ENCODE assay signal across 27 mouse cellular contexts in the genomic region with DNA sequence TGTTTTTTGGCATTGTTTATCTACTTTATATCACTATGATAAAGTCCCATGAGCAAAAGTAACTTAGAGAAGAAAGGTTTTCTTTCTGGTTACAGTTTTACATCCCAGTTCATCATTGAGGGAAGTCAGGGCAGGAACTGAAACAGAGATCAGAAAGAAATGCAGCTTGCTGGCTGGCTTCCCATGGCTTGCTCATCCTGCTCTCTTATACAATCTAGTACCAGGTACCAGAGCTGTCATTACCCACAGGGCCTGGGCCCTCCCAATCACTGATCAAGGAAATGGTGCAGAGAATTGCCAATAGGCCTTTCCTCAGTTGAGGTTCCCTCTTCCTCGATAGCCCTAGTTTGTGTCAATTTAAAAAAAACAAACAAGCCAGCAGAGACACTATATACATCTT.
"Had no signal": no experiment of that assay in that cellular context is flagged by ENCODE, and none has a peak within 500 bp of the region (broad histone marks: within the 10 kb centered on the region; RNA-seq: fewer than 3 reads in every experiment).

No protein-coding gene starts in this region.

- H3K27me3 ChIP-seq: heart, embryonic 12.5 days; hindbrain, embryonic 12.5 days; intestine, embryonic 15.5 days; limb, embryonic 13.5 days; limb, embryonic 15.5 days; liver, embryonic 12.5 days had no signal

- H3K4me1 ChIP-seq: heart, embryonic 10.5 days; heart, embryonic 12.5 days; hindbrain, embryonic 10.5 days; hindbrain, embryonic 12.5 days; intestine, embryonic 15.5 days; limb, embryonic 13.5 days; limb, embryonic 15.5 days; liver, embryonic 12.5 days had no signal

- H3K4me3 ChIP-seq: heart, embryonic 10.5 days; heart, embryonic 12.5 days; hindbrain, embryonic 10.5 days; hindbrain, embryonic 12.5 days; intestine, embryonic 15.5 days; layer of hippocampus, adult 2 months; left cerebral cortex, adult 2 months; limb, embryonic 13.5 days; limb, embryonic 15.5 days; liver, embryonic 12.5 days had no signal

- DNase-seq: gastrocnemius, postnatal 10 days; gastrocnemius, postnatal 25 days; heart, adult 18-20 months; heart, postnatal 10 days; heart, postnatal 4 days; kidney, adult 18-20 months; kidney, adult 8-10 months; kidney, postnatal 10 days; kidney, postnatal 25 days; kidney, postnatal 4 days; left cerebral cortex, postnatal 4 days; lung, adult 18-20 months had no signal

- ATAC-seq: hindbrain, embryonic 16.5 days; inflammation-experienced regulatory T-cells, adult 6 months; intestine, embryonic 15.5 days; intestine, postnatal 0 days; liver, embryonic 12.5 days had no signal

- H3K27ac ChIP-seq: heart, embryonic 10.5 days; hindbrain, embryonic 10.5 days; hindbrain, embryonic 12.5 days; hindbrain, embryonic 14.5 days; intestine, embryonic 15.5 days; layer of hippocampus, adult 2 months; left cerebral cortex, adult 2 months; limb, embryonic 13.5 days; limb, embryonic 15.5 days; liver, embryonic 12.5 days; liver, embryonic 14.5 days had no signal
